7 mouse cellular contexts compared by ENCODE assay signal in the genomic region with DNA sequence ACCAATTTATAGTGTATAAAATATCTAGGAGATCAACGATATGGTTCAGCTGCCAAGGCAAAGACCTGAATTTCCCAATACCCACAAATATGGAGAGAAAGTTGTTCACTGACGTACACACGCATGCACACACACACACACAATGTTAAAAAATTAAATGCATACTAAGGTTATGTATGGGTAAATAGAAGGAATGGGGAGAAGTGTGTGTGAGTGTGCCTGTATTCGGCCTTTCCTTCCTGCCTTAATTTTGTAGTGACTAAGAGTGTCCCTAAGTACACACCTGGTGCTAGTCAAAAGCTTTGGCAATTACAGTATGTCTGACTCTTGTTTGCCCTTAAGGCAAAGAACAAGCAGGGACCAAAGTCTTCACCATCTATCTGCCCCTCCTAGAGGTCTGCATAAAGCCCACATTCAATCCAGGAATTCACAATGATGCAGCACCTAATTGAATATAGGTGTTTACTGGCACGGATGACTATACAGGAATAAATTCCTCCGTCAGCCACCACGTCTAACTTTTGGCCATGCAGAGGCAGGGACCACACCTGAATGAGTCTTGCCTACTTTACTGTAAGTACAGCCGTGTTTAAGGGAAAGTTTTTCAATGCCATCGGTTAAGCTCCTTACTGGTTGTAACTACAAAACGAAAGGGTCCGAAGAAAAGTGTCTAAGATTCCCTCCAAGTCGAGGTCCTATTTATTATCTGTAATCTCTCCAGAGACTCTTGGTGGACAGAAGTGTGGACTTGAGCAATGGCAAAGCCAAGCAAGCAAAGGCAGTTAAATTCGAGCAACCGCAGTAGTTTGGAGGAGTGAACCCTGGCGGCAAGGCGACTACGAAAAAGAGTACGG. TPM values are rescaled to one million over a fixed set of nuclear protein-coding genes. Genes with fewer than 3 reads are reported as not detected.
DNase-seq lines count a peak whose midpoint lies in the region; ATAC-seq and TF ChIP-seq lines count a peak whose summit lies in the region.

No protein-coding gene starts in this region.

- no peaks in the 10 kb centered on the region for H3K27me3 ChIP-seq in spleen, adult 2 months (ENCODE audit: control insufficient read depth, insufficient read depth, low read length)
- no peaks in the 10 kb centered on the region for H3K27me3 ChIP-seq in erythroblast, embryonic 14.5 days (ENCODE audit: control insufficient read depth)
- no peaks in the 10 kb centered on the region for H3K27me3 ChIP-seq in intestine, embryonic 16.5 days (replicated peaks; ENCODE audit: control insufficient read depth, insufficient read depth, low read length)

- TF ChIP-seq CTCF in spleen, adult 2 months (IDR thresholded peaks at IDR 0.05; ENCODE audit: extremely low read depth, insufficient read depth, insufficient read length, insufficient replicate concordance), result no peak

- ATAC-seq in intestine, embryonic 16.5 days, result no peak

- no peak for TF ChIP-seq POLR2A in spleen, adult 2 months (IDR thresholded peaks at IDR 0.05; ENCODE audit: low read depth, low read length)

- peak overlapping the region; percentile 81; the same call in 1 of the 2 replicates for H3K27ac ChIP-seq in spleen, adult 2 months (ENCODE audit: insufficient read depth, low read length)
- H3K27ac ChIP-seq in intestine, embryonic 16.5 days (ENCODE audit: low read length), result peak overlapping the region; percentile 84

- H3K4me2 ChIP-seq in intestine, embryonic 16.5 days (ENCODE audit: low read depth, low read length), result peak overlapping the region; percentile 54

- no peaks in the 10 kb centered on the region for H3K9me3 ChIP-seq in erythroblast, embryonic 14.5 days (ENCODE audit: control insufficient read depth, low read length)
- H3K9me3 ChIP-seq in intestine, embryonic 16.5 days (ENCODE audit: control insufficient read depth, low read length), result no peaks in the 10 kb centered on the region

- H3K36me3 ChIP-seq in spleen, adult 2 months (ENCODE audit: control insufficient read depth, insufficient read depth, low read length), result no peaks in the 10 kb centered on the region
- H3K36me3 ChIP-seq in erythroblast, embryonic 14.5 days (ENCODE audit: control insufficient read depth), result peaks cover 39% of the 10 kb centered on the region
- H3K36me3 ChIP-seq in intestine, embryonic 16.5 days (ENCODE audit: control insufficient read depth, insufficient read depth, low read length), result no peaks in the 10 kb centered on the region

- WGBS in spleen, adult 2 months, result 22% methylated on average over 18 of the region's 18 CpGs
- WGBS in intestine, embryonic 16.5 days, result 22% methylated on average over 18 of the region's 18 CpGs

- peak overlapping the region; percentile 85 for H3K9ac ChIP-seq in intestine, embryonic 16.5 days (ENCODE audit: low read depth, low read length)

- peak overlapping the region; percentile 81 for H3K4me3 ChIP-seq in spleen, adult 2 months (ENCODE audit: extremely low read depth, insufficient read depth, insufficient read length)
- peak overlapping the region; percentile 64 for H3K4me3 ChIP-seq in erythroblast, embryonic 14.5 days (replicated peaks)
- peak overlapping the region; percentile 74 for H3K4me3 ChIP-seq in intestine, embryonic 16.5 days (ENCODE audit: low read length)

- H3K4me1 ChIP-seq in spleen, adult 2 months (ENCODE audit: control insufficient read depth, insufficient read depth, insufficient read length), result no peaks in the 10 kb centered on the region; the same call in 1 of the 2 replicates
- H3K4me1 ChIP-seq in erythroblast, embryonic 14.5 days (ENCODE audit: control insufficient read depth), result peaks cover 81% of the 10 kb centered on the region
- peaks cover 38% of the 10 kb centered on the region for H3K4me1 ChIP-seq in intestine, embryonic 16.5 days (ENCODE audit: control insufficient read depth, insufficient read depth, low read length)

- no peak for DNase-seq in spleen, adult 2 months (ENCODE audit: low read depth in 1 of 2, low spot score in 2 of 2)
- no peak for DNase-seq in spleen, postnatal 14 days (ENCODE audit: low spot score in 2 of 2)
- peak; percentile 17 for DNase-seq in naive thymus-derived CD4-positive, alpha-beta T cell, adult 2 months (ENCODE audit: low read depth)
- DNase-seq in gastrocnemius, adult 18-20 months (ENCODE audit: low spot score), result no peak
- no peak for DNase-seq in layer of hippocampus, postnatal 25 days (ENCODE audit: extremely low spot score in 1 of 2, low spot score in 1 of 2)

RNA-seq across cellular contexts. Expression of a gene that starts 12.7 kb away (rescaled TPM):
- polyA plus RNA-seq in spleen, adult 2 months (2012; rRNA removed), result 10.2 and 10.3 TPM in 2 replicates
- 0.04 and 0.08 TPM in 2 replicates for polyA plus RNA-seq in erythroblast, embryonic 14.5 days (2012)
- polyA plus RNA-seq in intestine, embryonic 16.5 days (2015; fragmentation: Nextera tagmentation; extraction: Ambion mirVana), result 0.79 and 0.82 TPM in 2 replicates
- under 1 TPM; 0.02 to 0.19 TPM for total RNA-seq in gastrocnemius, adult 18-20 months (2021)
- 1 to 10 TPM; 1.6 to 2.4 TPM for total RNA-seq in layer of hippocampus, postnatal 25 days (2021)

RNA-seq across cellular contexts. Expression of a gene that starts 15.2 kb away (rescaled TPM):
- 13.5 and 16.2 TPM in 2 replicates for polyA plus RNA-seq in spleen, adult 2 months (2012; rRNA removed)
- polyA plus RNA-seq in erythroblast, embryonic 14.5 days (2012), result 2.8 and 8.3 TPM in 2 replicates
- 234 and 240 TPM in 2 replicates for polyA plus RNA-seq in intestine, embryonic 16.5 days (2015; fragmentation: Nextera tagmentation; extraction: Ambion mirVana)
- 100 to 1,000 TPM; 161 to 164 TPM for total RNA-seq in gastrocnemius, adult 18-20 months (2021)
- 100 to 1,000 TPM; 179 to 204 TPM for total RNA-seq in layer of hippocampus, postnatal 25 days (2021)

RNA-seq across cellular contexts. Expression of a gene that starts 35.2 kb away (rescaled TPM):
- 21.7 and 23.7 TPM in 2 replicates for polyA plus RNA-seq in spleen, adult 2 months (2012; rRNA removed)
- 0.26 and 1.1 TPM in 2 replicates for polyA plus RNA-seq in erythroblast, embryonic 14.5 days (2012)
- polyA plus RNA-seq in intestine, embryonic 16.5 days (2015; fragmentation: Nextera tagmentation; extraction: Ambion mirVana), result 50.8 and 51.6 TPM in 2 replicates
- total RNA-seq in gastrocnemius, adult 18-20 months (2021), result 10 to 100 TPM; 11.5 to 15.2 TPM
- total RNA-seq in layer of hippocampus, postnatal 25 days (2021), result 100 to 1,000 TPM; 138 to 162 TPM

Comparison
In these comparisons a context has a peak if more than half of its experiments do, and no peak if none do; other contexts are left out.
1. RNA of a gene that starts 15.2 kb away (polyA plus RNA-seq): 234 to 240 TPM in intestine, embryonic 16.5 days; 13.5 to 16.2 TPM in spleen, adult 2 months and 2.8 to 8.3 TPM in erythroblast, embryonic 14.5 days; every median in the first group is over 10 times any median in the second.
2. RNA of a gene that starts 35.2 kb away (polyA plus RNA-seq): 50.8 to 51.6 TPM in intestine, embryonic 16.5 days and 21.7 to 23.7 TPM in spleen, adult 2 months; 0.26 to 1.1 TPM in erythroblast, embryonic 14.5 days; every median in the first group is over 10 times any median in the second.
3. Peak in every context shown above with its lines, with median percentiles within 50 percentile points of each other: H3K4me3 ChIP-seq.